Mouse (Mus musculus): ENCODE measurements at regions not wholly inside any gene's neighbourhood (a gene's known extent, or its start where the extent isn't known, plus 50 kb on each side); places are given as distances from the start of the nearest gene placed in this dataset.
"Not testable (repeated sequence)": the region's sequence is repeated elsewhere in the genome, so short reads cannot be mapped to it uniquely, and the experiment has no call there.

- Histone ChIP-seq H3K9ac (no peak overlapping the region), H3K4me3 (replicated peaks) (no peak overlapping the region), H3K36me3 (no peaks in the 10 kb centered on the region), H3K27ac (no peak overlapping the region), H3K4me1 (no peaks in the 10 kb centered on the region), H3K4me2 (no peak overlapping the region), H3K9me3 (no peaks in the 10 kb centered on the region), H3K27me3 (replicated peaks) (no peaks in the 10 kb centered on the region)
- WGBS = 81% methylated on average over 2 of the region's 2 CpGs
- ATAC-seq (ENCODE audit: insufficient read depth, low FRiP score, low read depth) = no peak
Observed at GRCm38 (mm10) chr5:4248422-4248821, 56.3 kb downstream of the Mterf1b start.

GRCm38 (mm10) chr5:4254280-4254679 lies 62.1 kb downstream of the Mterf1b start:
- not testable (repeated sequence) for H3K36me3 ChIP-seq; H3K27me3 ChIP-seq (replicated peaks); H3K4me1 ChIP-seq; H3K4me3 ChIP-seq (replicated peaks); H3K27ac ChIP-seq; H3K4me2 ChIP-seq; H3K9ac ChIP-seq; H3K9me3 ChIP-seq; ATAC-seq (ENCODE audit: insufficient read depth, low FRiP score, low read depth)
- WGBS = 76% methylated on average over 5 of the region's 5 CpGs

DNA sequence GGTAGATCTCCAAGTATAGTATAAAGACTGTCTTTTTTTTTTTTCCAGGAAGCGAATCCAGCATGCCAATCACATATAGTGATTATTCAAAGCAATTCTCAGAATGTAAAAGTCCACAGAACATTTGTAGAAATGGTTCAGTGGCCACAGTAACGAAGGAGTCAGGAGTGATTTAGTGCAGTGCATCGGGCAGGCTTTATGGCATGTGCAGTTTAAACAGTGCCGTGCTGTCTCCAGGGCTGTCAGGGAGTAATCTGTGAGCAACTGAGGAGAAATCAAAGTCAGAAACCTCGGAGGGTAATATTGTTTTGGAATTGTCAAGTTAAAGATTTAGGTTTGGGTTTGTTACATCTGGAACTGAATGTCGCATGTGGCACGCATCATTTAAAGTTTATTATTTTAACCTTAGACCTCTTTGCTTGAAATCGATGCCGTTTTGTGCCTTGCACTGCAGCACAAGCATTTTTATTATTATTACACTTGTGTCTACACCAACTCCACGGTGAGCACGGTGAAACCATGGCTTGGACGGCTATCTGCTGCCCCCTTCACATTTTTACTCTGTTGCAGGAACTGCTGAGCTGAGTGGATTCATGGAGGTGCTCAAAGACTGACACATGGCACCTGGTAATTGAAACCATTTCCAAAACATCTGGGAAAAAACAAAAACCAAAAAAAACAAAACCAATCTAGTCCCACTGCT lies 65.0 kb downstream of the Mterf1b start:
- ATAC-seq (ENCODE audit: insufficient read depth, low FRiP score, low read depth) = no peak

GRCm38 (mm10) chr5:4259260-4259659 lies 67.1 kb downstream of the Mterf1b start:
- H3K27ac ChIP-seq = no peak overlapping the region
- H3K4me3 ChIP-seq (replicated peaks) = no peak overlapping the region
- no peak for ATAC-seq (ENCODE audit: insufficient read depth, low FRiP score, low read depth)
- no peaks in the 10 kb centered on the region for H3K4me1 ChIP-seq
- no peaks in the 10 kb centered on the region for H3K27me3 ChIP-seq (replicated peaks)
- no peaks in the 10 kb centered on the region for H3K9me3 ChIP-seq
- H3K36me3 ChIP-seq = no peaks in the 10 kb centered on the region
- no peak overlapping the region for H3K4me2 ChIP-seq
- H3K9ac ChIP-seq = no peak overlapping the region
- 87% methylated on average over 4 of the region's 4 CpGs for WGBS

More for the DNA sequence above, 65.0 kb downstream of the Mterf1b start:
- Histone ChIP-seq H3K4me2 (no peak overlapping the region), H3K27me3 (replicated peaks) (no peaks in the 10 kb centered on the region), H3K36me3 (no peaks in the 10 kb centered on the region), H3K4me3 (replicated peaks) (no peak overlapping the region), H3K27ac (no peak overlapping the region), H3K9me3 (no peaks in the 10 kb centered on the region), H3K4me1 (no peaks in the 10 kb centered on the region), H3K9ac (no peak overlapping the region)
- 39% methylated on average over 12 of the region's 12 CpGs for WGBS

DNA sequence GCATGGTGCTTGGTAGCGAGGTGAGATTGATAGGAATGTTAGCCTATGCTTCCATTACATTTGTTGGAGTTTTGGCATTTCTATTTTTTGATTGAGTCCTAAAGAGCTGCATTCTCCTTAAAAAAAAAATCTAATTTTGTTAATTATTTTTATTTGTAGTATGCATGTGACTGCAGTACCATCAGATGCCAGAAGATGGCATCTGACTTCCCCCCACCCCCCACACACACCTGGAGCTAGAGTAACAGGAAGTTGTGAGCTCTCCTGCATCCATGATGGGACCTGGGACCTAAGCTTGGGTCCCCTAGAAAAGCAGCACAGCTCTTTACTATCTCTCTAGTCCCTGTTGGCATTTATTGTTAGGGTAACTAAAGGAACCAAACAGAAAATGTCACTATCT lies 70.5 kb downstream of the Mterf1b start:
- no peak overlapping the region for H3K27ac ChIP-seq
- H3K4me3 ChIP-seq (replicated peaks) = no peak overlapping the region
- H3K9me3 ChIP-seq = no peaks in the 10 kb centered on the region
- no peak overlapping the region for H3K9ac ChIP-seq
- 97% methylated on average over 1 of the region's 1 CpGs for WGBS
- no peak overlapping the region for H3K4me2 ChIP-seq
- H3K27me3 ChIP-seq (replicated peaks) = no peaks in the 10 kb centered on the region
- ATAC-seq (ENCODE audit: insufficient read depth, low FRiP score, low read depth) = no peak
- no peaks in the 10 kb centered on the region for H3K4me1 ChIP-seq
- no peaks in the 10 kb centered on the region for H3K36me3 ChIP-seq

DNA sequence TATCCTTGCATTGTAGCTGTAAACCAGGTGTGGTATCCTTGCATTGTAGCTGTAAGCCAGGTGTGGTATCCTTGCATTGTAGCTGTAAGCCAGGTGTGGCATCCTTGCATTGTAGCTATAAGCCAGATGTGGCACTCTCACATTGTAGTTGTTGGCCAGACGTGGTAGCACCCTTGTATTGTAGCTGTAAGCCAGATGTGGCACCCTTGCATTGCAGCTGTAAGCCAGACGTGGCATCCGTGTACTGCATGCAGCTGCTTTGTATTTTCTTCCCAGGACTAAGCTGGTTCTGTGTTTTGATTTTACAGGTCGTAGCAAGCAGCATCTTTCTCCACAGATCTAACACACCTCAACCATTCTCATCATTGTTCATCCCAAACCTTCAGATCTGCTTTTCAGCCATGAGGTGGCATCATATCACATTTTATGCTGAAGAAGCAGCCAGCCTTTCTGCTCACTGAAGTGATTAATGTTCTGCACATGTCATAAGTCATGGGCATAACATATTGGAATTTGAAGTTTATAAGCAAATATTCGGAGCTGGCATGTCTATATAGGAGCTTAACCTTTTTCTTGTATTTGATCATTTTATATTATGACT lies 71.5 kb downstream of the Mterf1b start:
- Histone ChIP-seq H3K4me3 (replicated peaks) (no peak overlapping the region), H3K9me3 (no peaks in the 10 kb centered on the region), H3K4me1 (no peaks in the 10 kb centered on the region), H3K36me3 (no peaks in the 10 kb centered on the region), H3K4me2 (no peak overlapping the region), H3K27ac (no peak overlapping the region), H3K9ac (no peak overlapping the region), H3K27me3 (replicated peaks) (no peaks in the 10 kb centered on the region)
- 66% methylated on average over 5 of the region's 5 CpGs for WGBS
- no peak for ATAC-seq (ENCODE audit: insufficient read depth, low FRiP score, low read depth)

- Histone ChIP-seq H3K27ac (no peak overlapping the region), H3K9ac (no peak overlapping the region), H3K9me3 (no peaks in the 10 kb centered on the region), H3K36me3 (no peaks in the 10 kb centered on the region), H3K4me1 (no peaks in the 10 kb centered on the region), H3K4me3 (replicated peaks) (no peak overlapping the region), H3K4me2 (no peak overlapping the region), H3K27me3 (replicated peaks) (no peaks in the 10 kb centered on the region)
- WGBS = 72% methylated on average over 2 of the region's 2 CpGs
- ATAC-seq (ENCODE audit: insufficient read depth, low FRiP score, low read depth) = no peak
Observed at GRCm38 (mm10) chr5:4267717-4268116, 75.5 kb downstream of the Mterf1b start.

DNA sequence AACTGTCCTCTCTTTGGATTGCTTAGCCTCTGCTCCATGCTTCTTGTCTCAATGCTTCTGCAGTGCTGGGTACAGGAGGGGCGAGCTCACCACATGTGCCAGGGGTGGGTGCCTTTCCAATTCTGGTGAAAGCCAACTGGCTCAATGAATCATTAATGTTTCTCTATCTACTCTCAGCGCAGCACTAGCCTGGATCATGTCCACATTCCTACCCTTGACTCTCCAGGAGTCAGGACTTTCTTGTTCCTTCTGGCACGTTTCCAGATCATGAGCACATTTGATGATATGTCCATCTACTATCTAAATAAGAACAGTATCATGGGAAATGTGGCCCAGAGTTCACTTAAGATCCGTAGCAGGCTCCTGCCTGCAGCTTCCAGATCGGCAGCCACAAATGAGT lies 80.8 kb downstream of the Mterf1b start:
- Histone ChIP-seq H3K4me2 (no peak overlapping the region), H3K27ac (no peak overlapping the region), H3K27me3 (replicated peaks) (no peaks in the 10 kb centered on the region), H3K4me3 (replicated peaks) (no peak overlapping the region), H3K9me3 (no peaks in the 10 kb centered on the region), H3K36me3 (no peaks in the 10 kb centered on the region), H3K9ac (no peak overlapping the region), H3K4me1 (peaks cover 5% of the 10 kb centered on the region; the same call in 1 of the 2 replicates)
- ATAC-seq (ENCODE audit: insufficient read depth, low FRiP score, low read depth) = no peak; the same call in 1 of the 2 replicates
- WGBS = 60% methylated on average over 5 of the region's 5 CpGs

DNA sequence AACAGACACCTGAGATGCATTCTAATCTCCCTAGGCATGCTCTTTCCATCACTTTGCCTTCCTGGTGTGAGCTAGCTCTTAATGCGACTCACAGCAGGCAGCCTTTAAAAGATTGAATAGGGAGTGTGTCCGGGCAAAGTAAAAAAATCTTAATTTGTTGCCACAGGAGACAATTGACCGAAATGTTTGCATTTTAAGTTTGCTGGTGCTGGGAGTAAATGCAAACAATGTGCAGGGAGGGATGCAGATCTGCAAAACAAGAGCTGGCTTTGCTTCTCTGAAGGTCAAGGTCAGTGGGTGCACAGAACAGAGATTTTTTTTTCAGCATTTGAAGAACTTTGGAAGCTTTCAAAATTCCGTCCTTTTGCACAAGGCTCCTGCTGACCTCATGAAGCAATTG lies 111.4 kb downstream of the Mterf1b start:
- H3K9ac ChIP-seq = no peak overlapping the region
- no peaks in the 10 kb centered on the region for H3K27me3 ChIP-seq (replicated peaks)
- H3K27ac ChIP-seq = no peak overlapping the region
- H3K36me3 ChIP-seq = no peaks in the 10 kb centered on the region
- H3K4me1 ChIP-seq = no peaks in the 10 kb centered on the region
- H3K4me2 ChIP-seq = no peak overlapping the region
- WGBS = 26% methylated on average over 4 of the region's 4 CpGs
- no peak for ATAC-seq (ENCODE audit: insufficient read depth, low FRiP score, low read depth)
- no peak overlapping the region for H3K4me3 ChIP-seq (replicated peaks)
- no peaks in the 10 kb centered on the region for H3K9me3 ChIP-seq

DNA sequence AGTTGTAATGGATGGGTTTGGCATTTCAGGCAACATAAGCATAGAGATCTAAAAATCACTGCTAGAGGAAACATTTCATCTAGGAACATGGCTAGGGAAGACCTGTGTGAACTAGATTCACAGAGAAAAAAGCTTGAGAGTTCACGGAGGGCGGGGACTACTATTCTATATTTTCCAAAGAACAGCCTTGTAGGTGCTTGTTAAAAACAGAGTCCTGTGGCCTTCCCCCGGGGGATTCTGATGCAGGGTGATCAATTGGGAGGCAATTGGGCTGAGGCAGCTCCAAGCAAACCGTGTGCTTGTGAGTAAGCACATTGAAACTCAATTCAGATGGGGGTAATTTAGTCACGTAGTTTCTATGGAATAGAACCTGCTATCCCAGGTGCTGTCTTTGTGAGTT lies 112.0 kb downstream of the Mterf1b start:
- Histone ChIP-seq H3K9ac (no peak overlapping the region), H3K27me3 (replicated peaks) (no peaks in the 10 kb centered on the region), H3K9me3 (no peaks in the 10 kb centered on the region), H3K4me1 (no peaks in the 10 kb centered on the region), H3K36me3 (no peaks in the 10 kb centered on the region), H3K4me3 (replicated peaks) (no peak overlapping the region), H3K27ac (no peak overlapping the region), H3K4me2 (no peak overlapping the region)
- 67% methylated on average over 5 of the region's 5 CpGs for WGBS
- ATAC-seq (ENCODE audit: insufficient read depth, low FRiP score, low read depth) = no peak

- Histone ChIP-seq H3K27me3 (replicated peaks) (no peaks in the 10 kb centered on the region), H3K27ac (no peak overlapping the region), H3K9ac (no peak overlapping the region), H3K4me1 (no peaks in the 10 kb centered on the region), H3K4me2 (no peak overlapping the region), H3K9me3 (no peaks in the 10 kb centered on the region), H3K4me3 (replicated peaks) (no peak overlapping the region), H3K36me3 (no peaks in the 10 kb centered on the region)
- 73% methylated on average over 5 of the region's 5 CpGs for WGBS
- no peak for ATAC-seq (ENCODE audit: insufficient read depth, low FRiP score, low read depth)
Observed at GRCm38 (mm10) chr5:4308514-4308913, 116.3 kb downstream of the Mterf1b start.

DNA sequence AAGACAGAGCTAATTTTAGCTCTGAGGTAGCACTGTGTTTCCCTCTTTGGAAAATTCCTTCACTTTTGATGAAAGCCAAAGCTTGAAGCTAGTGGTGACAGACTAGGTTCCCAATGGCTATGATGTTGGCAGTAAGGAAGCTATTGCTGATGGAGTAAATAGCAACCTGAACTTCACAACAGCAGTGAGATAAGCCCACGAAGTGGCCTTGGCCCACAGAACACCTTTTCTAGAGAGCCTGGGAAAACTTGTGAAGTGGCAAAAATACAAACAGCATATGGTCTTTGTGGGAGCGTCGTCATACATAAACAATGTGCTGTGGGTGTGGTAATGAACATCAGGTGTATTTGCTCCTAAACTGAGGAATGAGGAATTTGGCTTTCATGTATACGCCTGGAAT lies 119.0 kb downstream of the Mterf1b start:
- Histone ChIP-seq H3K27me3 (replicated peaks) (no peaks in the 10 kb centered on the region), H3K36me3 (no peaks in the 10 kb centered on the region), H3K9ac (no peak overlapping the region), H3K4me1 (no peaks in the 10 kb centered on the region), H3K4me2 (no peak overlapping the region), H3K9me3 (no peaks in the 10 kb centered on the region), H3K4me3 (replicated peaks) (no peak overlapping the region), H3K27ac (peak overlapping the region; percentile 16; the same call in 1 of the 2 replicates)
- ATAC-seq (ENCODE audit: insufficient read depth, low FRiP score, low read depth) = no peak
- WGBS = 53% methylated on average over 4 of the region's 4 CpGs

Data from stomach, embryonic 15.5 days (tissue).